Comparison of ENCODE assay signal across 32 mouse cellular contexts in genomic region chr2:72446106-72446505, GRCm38 (mm10). TPM values are rescaled to one million over a fixed set of nuclear protein-coding genes. Genes with fewer than 3 reads are reported as not detected.
DNase-seq lines count a peak whose midpoint lies in the region; ATAC-seq and TF ChIP-seq lines count a peak whose summit lies in the region.
"Had no signal": no experiment of that assay in that cellular context is flagged by ENCODE, and none has a peak within 500 bp of the region (broad histone marks: within the 10 kb centered on the region; RNA-seq: fewer than 3 reads in every experiment).

No protein-coding gene starts in this region.

- peak overlapping the region; percentile 34; the same call in 1 of the 2 replicates for H3K27ac ChIP-seq in liver, postnatal 0 days (ENCODE audit: low read depth)
- no peak overlapping the region for H3K27ac ChIP-seq in liver, embryonic 11.5 days (ENCODE audit: low read depth, low read length)
- H3K27ac ChIP-seq in ES-E14 (ENCODE audit: insufficient read depth, low read depth, low read length, poor library complexity, severe bottlenecking) = peak overlapping the region; percentile 21; the same call in 1 of the 2 replicates
- peak overlapping the region; percentile 50 for H3K27ac ChIP-seq in bone marrow macrophage, adult 2 months (ENCODE audit: insufficient read depth, low read depth, low read length)
- no peak overlapping the region for H3K27ac ChIP-seq in gastrocnemius, adult 2 months
- H3K27ac ChIP-seq: embryonic facial prominence, embryonic 10.5 days; embryonic facial prominence, embryonic 13.5 days; forebrain, embryonic 10.5 days; forebrain, embryonic 13.5 days; heart, adult 2 months; heart, embryonic 10.5 days; heart, embryonic 13.5 days; hindbrain, embryonic 12.5 days had no signal

- no peaks in the 10 kb centered on the region for H3K27me3 ChIP-seq in liver, postnatal 0 days (ENCODE audit: insufficient read depth, low read length)
- H3K27me3 ChIP-seq in liver, embryonic 11.5 days (replicated peaks; ENCODE audit: control insufficient read depth, insufficient read depth, low read length) = no peaks in the 10 kb centered on the region
- H3K27me3 ChIP-seq: embryonic facial prominence, embryonic 13.5 days; heart, embryonic 13.5 days; hindbrain, embryonic 12.5 days had no signal

- no peaks in the 10 kb centered on the region for H3K4me1 ChIP-seq in liver, postnatal 0 days (ENCODE audit: insufficient read depth)
- H3K4me1 ChIP-seq in liver, embryonic 11.5 days (replicated peaks; ENCODE audit: control insufficient read depth, insufficient read depth, low read length) = no peaks in the 10 kb centered on the region
- peaks cover 2 to 23% of the 10 kb centered on the region in 2 experiments; a peak in 3 of 4 replicates for H3K4me1 ChIP-seq in ES-E14 (ENCODE audit: control insufficient read depth in 2 of 2, insufficient read depth in 2 of 2, low read length in 2 of 2, poor library complexity in 1 of 2)
- peaks cover 31% of the 10 kb centered on the region for H3K4me1 ChIP-seq in bone marrow macrophage, adult 2 months (ENCODE audit: control insufficient read depth, insufficient read depth, low read length)
- H3K4me1 ChIP-seq: embryonic facial prominence, embryonic 10.5 days; embryonic facial prominence, embryonic 13.5 days; heart, embryonic 10.5 days; heart, embryonic 13.5 days had no signal

- 84% methylated on average over 3 of the region's 3 CpGs for WGBS in liver, postnatal 0 days (ENCODE audit: insufficient replicate concordance)
- WGBS in liver, embryonic 11.5 days = 86% methylated on average over 3 of the region's 3 CpGs

- peaks cover 7% of the 10 kb centered on the region; the same call in 1 of the 2 replicates for H3K36me3 ChIP-seq in liver, postnatal 0 days (replicated peaks; ENCODE audit: insufficient read depth, low read length)
- H3K36me3 ChIP-seq in liver, embryonic 11.5 days (ENCODE audit: control insufficient read depth, insufficient read depth, low read length) = no peaks in the 10 kb centered on the region; the same call in 1 of the 2 replicates
- no peaks in the 10 kb centered on the region for H3K36me3 ChIP-seq in ES-E14 (ENCODE audit: control insufficient read depth, insufficient read depth, low read length, poor library complexity, severe bottlenecking)
- H3K36me3 ChIP-seq: hindbrain, embryonic 12.5 days had no signal

- TF ChIP-seq EP300 in liver, postnatal 0 days (IDR thresholded peaks at IDR 0.05; ENCODE audit: low read depth) = no peak

- no peak for TF ChIP-seq CTCF in liver, postnatal 0 days (IDR thresholded peaks at IDR 0.05; ENCODE audit: low read depth)
- TF ChIP-seq CTCF in bone marrow macrophage, adult 2 months (IDR thresholded peaks at IDR 0.05; ENCODE audit: low read depth, low read length) = no peak
- no peak for TF ChIP-seq CTCF in gastrocnemius, adult 2 months (IDR thresholded peaks at IDR 0.05)

- in situ Hi-C loops in ES-E14 (cut with MboI; ENCODE audit: low sequenced_read_pairs in 2 of 2, unreplicated experiment in 2 of 2) = no loop called here

- H3K4me3 ChIP-seq in liver, postnatal 0 days (ENCODE audit: low read depth, low read length) = no peak overlapping the region
- no peak overlapping the region for H3K4me3 ChIP-seq in liver, embryonic 11.5 days (ENCODE audit: low read depth, low read length)
- H3K4me3 ChIP-seq in ES-E14 (ENCODE audit: insufficient read depth in 1 of 2, low read depth in 1 of 2, low read length in 2 of 2, poor library complexity in 1 of 2, severe bottlenecking in 1 of 2) = no peak overlapping the region
- H3K4me3 ChIP-seq in bone marrow macrophage, adult 2 months (ENCODE audit: insufficient read depth, low read length) = no peak overlapping the region
- H3K4me3 ChIP-seq in gastrocnemius, adult 2 months = no peak overlapping the region
- H3K4me3 ChIP-seq: embryonic facial prominence, embryonic 10.5 days; embryonic facial prominence, embryonic 13.5 days; erythroblast, embryonic 14.5 days; forebrain, embryonic 10.5 days; forebrain, embryonic 13.5 days; heart, adult 2 months; heart, embryonic 10.5 days; heart, embryonic 13.5 days; hindbrain, embryonic 12.5 days had no signal

- TF ChIP-seq POLR2A in bone marrow macrophage, adult 2 months (IDR thresholded peaks at IDR 0.05; ENCODE audit: borderline replicate concordance, low read depth, low read length) = no peak

- no peak overlapping the region for H3K4me2 ChIP-seq in liver, postnatal 0 days (ENCODE audit: low read depth, low read length)
- no peak overlapping the region for H3K4me2 ChIP-seq in liver, embryonic 11.5 days
- H3K4me2 ChIP-seq: embryonic facial prominence, embryonic 13.5 days; forebrain, embryonic 13.5 days; heart, embryonic 13.5 days; hindbrain, embryonic 12.5 days had no signal

- intact Hi-C loops in gastrocnemius, adult 2 months (cut with DNase I) = no loop called here

- DNase-seq in liver, postnatal 0 days = peak; percentile 29
- no peak for DNase-seq in liver, embryonic 11.5 days (ENCODE audit: low spot score)
- DNase-seq in ES-E14 (ENCODE audit: low read depth, low spot score) = no peak
- DNase-seq in yolk sac, embryonic 10.5 days (ENCODE audit: low spot score) = no peak
- no peak for DNase-seq in gastrocnemius, adult 2 months
- DNase-seq in gastrocnemius, postnatal 25 days = no peak
- DNase-seq: adrenal gland, postnatal 10 days; adrenal gland, postnatal 36 days; cerebellum, adult 11-12 months; cerebellum, adult 8-10 months; cerebellum, postnatal 10 days; cerebellum, postnatal 36 days; embryo, embryonic 11 days; gastrocnemius, postnatal 14 days; heart, adult 2 months; heart, postnatal 14 days; heart, postnatal 4 days had no signal

- H3K9me3 ChIP-seq in liver, postnatal 0 days (ENCODE audit: low read length) = no peaks in the 10 kb centered on the region
- no peaks in the 10 kb centered on the region for H3K9me3 ChIP-seq in liver, embryonic 11.5 days (ENCODE audit: control insufficient read depth, low read length)
- H3K9me3 ChIP-seq in ES-E14 (ENCODE audit: control insufficient read depth, insufficient read depth, low read depth, low read length) = no peaks in the 10 kb centered on the region
- H3K9me3 ChIP-seq: embryonic facial prominence, embryonic 10.5 days; embryonic facial prominence, embryonic 13.5 days; forebrain, embryonic 10.5 days; forebrain, embryonic 13.5 days; heart, embryonic 10.5 days; heart, embryonic 13.5 days; hindbrain, embryonic 12.5 days had no signal

- ATAC-seq in liver, postnatal 0 days = no peak
- ATAC-seq in liver, embryonic 11.5 days (replicated peaks; ENCODE audit: low FRiP score) = no peak
- peak; percentile 56 for ATAC-seq in megakaryocyte, adult 5-6 weeks (ENCODE audit: poor library complexity, severe bottlenecking)
- ATAC-seq: CD4-positive, CD25-positive, alpha-beta regulatory T cell, adult 4 months; forebrain, embryonic 13.5 days; forebrain, embryonic 16.5 days; hindbrain, embryonic 16.5 days; inflammation-experienced regulatory T-cells, adult 6 months; intestine, embryonic 16.5 days had no signal

- no peak overlapping the region for H3K9ac ChIP-seq in liver, postnatal 0 days (replicated peaks)
- H3K9ac ChIP-seq in liver, embryonic 11.5 days (ENCODE audit: low read depth, low read length) = no peak overlapping the region
- H3K9ac ChIP-seq in ES-E14 (ENCODE audit: insufficient read depth, low read depth, low read length, poor library complexity, severe bottlenecking) = no peak overlapping the region
- H3K9ac ChIP-seq: embryonic facial prominence, embryonic 13.5 days; forebrain, embryonic 13.5 days; heart, embryonic 13.5 days; hindbrain, embryonic 12.5 days had no signal

TF ChIP-seq in ES-E14, 5 proteins besides CTCF, POLR2A, EP300 and RAD21:
- TF ChIP-seq HCFC1 (IDR thresholded peaks at IDR 0.05; ENCODE audit: borderline replicate concordance, insufficient read depth, low read length) (no peak), CHD2 (IDR thresholded peaks at IDR 0.05; ENCODE audit: low read depth, low read length) (no peak), ZC3H11A (IDR thresholded peaks at IDR 0.05; ENCODE audit: borderline replicate concordance, low read depth, low read length) (no peak), MAFK (IDR thresholded peaks at IDR 0.05; ENCODE audit: insufficient read depth, low read depth, low read length) (no peak), ZNF384 (IDR thresholded peaks at IDR 0.05; ENCODE audit: low read depth, low read length) (no peak)
TF ChIP-seq in ES-E14: peak in this region for 0.

RNA-seq across cellular contexts. Expression of gene Cdca7, which starts 29.9 kb away (rescaled TPM):
- polyA plus RNA-seq in liver, postnatal 0 days (2015; fragmentation: Nextera tagmentation; extraction: Ambion mirVana) = 26.4 and 31.7 TPM in 2 replicates
- polyA plus RNA-seq in liver, embryonic 11.5 days (2014; fragmentation: Nextera tagmentation; extraction: Ambion mirVana) = 156 and 165 TPM in 2 replicates
- total RNA-seq in ES-E14 (2012; rRNA removed) = 94.1 and 107 TPM in 2 replicates
- 3.7 and 6.3 TPM in 2 replicates for polyA plus RNA-seq in bone marrow macrophage, adult 2 months (2012; ENCODE audit: insufficient read depth, insufficient read length, missing spikeins)
- total RNA-seq in megakaryocyte, adult 5-6 weeks (2015) = 52.0 and 52.5 TPM in 2 replicates
- total RNA-seq in megakaryocyte, adult 5-6 weeks (2017) = 75.3 and 75.8 TPM in 2 replicates
- total RNA-seq in gastrocnemius, adult 2 months (2021) = under 1 TPM; 0.36 to 0.99 TPM
- under 1 TPM; 0.56 to 0.78 TPM for total RNA-seq in gastrocnemius, postnatal 25 days (2021)

Comparison
In these comparisons a context has a peak if more than half of its experiments do, and no peak if none do; other contexts are left out.
1. H3K27ac ChIP-seq: peak in liver, postnatal 0 days (single experiment), ES-E14 (single experiment) and bone marrow macrophage, adult 2 months (single experiment); none in liver, embryonic 11.5 days (single experiment) and gastrocnemius, adult 2 months (single experiment).
2. RNA of gene Cdca7, which starts 29.9 kb away (total RNA-seq): 94.1 to 107 TPM in ES-E14 and 52.0 to 75.8 TPM in megakaryocyte, adult 5-6 weeks; 0.36 to 0.99 TPM in gastrocnemius, adult 2 months and 0.56 to 0.78 TPM in gastrocnemius, postnatal 25 days; every median in the first group is over 10 times any median in the second.